Mouse (Mus musculus): ENCODE data around the gene Gadd45b.

The Gadd45b gene

DNA sequence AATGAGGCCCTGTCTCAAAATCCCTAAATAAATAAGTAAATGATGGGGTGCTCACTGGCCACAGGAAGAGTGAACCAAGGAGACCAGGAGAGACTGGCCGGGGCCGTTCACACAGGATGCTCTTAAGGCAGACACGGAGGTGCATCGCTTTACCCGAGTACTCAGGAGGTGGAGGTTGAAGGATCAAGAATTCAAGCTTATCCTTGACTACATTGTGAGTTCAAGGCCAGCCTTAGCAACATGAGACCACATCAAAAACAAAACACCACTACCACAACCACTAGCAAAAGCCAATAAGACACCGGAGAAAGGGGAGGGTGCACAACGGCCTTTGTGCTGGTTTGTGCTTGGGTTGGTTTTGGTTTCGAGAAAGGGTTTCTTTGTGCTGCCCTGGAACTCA is 26.5 kb downstream of the Gadd45b start:
- no peak for ATAC-seq (ENCODE audit: low TSS enrichment)

DNA sequence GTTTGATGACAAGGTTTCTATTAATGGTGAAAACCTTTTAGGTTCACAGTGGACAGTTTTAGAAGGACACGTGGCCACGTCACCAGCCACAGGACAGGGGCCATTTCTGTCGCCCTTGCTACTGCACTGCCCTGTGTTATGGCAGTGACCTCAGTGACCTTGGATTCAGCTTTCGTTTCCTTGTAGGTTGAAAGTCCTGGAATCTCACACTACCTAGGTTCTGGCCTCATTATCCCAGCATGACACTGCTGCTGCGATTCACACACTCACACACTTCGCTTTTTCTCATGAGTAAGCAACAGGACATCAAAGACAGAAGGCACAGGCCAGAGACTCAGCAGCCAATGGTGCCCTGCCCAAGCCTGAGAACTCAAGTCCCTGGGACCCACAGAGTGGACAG is 27.0 kb downstream of the Gadd45b start:
- no peak for ATAC-seq (ENCODE audit: low TSS enrichment)

DNA sequence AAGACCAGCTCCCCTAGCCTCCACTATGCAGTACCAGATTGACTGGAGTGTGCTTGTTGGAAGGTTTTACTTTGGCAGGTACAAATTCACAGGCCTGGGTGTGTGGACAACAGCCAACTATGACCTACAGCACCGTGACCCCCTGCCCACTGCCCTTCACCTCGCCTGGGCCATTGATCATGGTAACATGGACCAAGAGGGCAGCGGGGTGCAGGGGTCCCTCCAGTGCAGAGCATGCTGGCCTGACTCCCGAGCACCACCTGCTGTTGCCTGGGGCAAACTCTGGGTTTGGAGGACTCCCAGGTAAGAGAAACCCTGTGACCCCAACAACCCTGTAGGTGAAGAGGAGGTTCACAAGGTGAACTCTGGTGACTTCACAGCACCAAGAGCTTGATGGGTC is 27.9 kb downstream of the Gadd45b start:
- ATAC-seq (ENCODE audit: low TSS enrichment) = no peak

DNA sequence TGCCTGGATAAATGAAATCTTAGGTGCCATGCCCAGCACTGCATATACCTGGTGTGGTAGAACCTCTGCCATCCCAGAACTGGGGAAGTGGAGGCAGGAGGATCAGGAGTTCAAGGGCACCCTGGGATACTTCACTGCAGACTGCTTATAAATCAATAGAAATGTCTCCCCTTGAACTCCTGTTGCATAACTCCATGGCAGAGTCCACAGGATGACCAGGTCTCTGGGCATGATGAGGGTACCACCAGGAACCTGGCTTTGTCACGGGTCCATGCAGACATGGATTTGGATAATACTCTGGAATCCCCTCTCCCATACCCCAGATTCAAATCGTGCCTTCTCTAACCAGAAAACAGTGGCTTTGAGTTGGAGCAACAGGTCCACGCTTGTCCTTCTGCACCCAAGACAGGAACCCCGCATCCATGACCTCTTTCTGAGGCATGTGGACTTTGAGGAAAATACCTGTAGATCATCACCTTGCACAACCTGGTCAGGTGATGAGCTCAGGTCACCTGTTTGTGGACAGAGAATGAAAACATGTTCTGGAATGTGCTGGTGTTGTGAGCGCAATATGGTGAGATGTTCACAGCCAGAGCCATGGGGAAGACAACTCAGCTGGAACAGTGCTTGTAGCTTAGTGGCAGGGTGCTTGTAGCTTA is 29.2 kb downstream of the Gadd45b start:
- ATAC-seq (ENCODE audit: low TSS enrichment) = no peak

DNA sequence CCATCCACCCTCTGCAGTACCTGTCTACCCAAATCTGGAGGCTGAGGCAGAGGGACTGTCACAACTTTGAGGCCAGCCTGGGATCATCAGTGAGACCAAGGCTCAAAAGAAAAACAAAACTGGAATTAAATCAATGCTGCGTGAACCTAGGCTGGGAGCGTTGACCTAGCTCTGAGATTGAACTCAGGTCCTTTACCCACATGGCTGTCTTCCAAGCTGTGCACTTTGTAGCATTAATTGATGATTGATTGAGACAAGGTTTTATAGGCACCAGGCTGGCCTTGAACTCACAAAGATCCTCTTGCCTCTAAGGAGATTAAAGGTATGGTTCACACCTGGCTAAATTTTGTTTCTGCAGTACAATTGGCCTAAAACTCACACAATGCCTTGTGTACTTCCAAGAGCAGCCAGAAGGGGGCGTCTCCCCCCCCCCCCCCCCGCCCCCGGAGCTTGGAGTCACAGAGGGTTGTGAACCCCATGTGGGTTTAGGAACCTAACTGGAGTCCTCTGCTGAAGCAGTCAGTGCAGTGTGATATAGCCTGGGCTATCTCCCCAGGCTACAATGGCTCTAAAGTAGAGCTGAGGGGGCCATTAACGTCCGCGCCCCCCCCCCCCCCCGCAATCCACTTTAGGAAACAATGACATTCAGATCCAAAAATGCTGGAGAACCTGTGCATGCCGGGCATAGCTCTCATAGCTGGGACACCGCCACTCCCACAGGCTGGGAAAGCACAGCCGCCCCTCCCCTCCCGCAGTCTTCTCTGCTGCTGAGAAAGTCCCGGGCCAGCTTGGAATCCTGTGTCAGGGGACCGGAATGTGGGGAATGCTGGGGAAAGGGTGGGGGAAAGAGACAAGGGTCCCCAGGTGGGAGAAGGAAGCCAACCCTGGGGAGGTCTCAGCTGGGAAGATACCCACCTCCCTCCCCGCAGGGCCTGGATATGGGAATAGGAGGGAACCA is 31.0 kb downstream of the Gadd45b start:
- ATAC-seq (ENCODE audit: low TSS enrichment) = no peak

DNA sequence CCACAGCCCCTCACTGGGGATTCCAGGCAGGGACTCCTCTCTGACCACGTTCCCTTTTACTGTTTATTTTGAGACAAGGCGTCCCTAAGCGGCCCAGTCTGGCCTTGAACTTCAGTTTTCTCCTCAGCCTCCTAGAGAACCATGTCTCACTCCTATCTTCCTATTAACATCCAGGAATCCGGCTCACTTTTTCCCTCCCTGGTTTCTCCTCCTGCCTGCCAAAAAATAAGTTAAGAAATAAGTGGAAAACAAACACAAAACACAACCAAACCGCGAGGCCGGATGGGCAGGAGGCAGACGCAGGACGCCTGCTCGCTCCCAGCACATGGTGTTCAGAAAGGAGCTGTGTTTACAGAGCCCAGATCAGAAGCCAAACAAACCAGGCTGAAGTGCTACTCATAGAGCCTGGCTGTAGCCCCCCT is 32.2 kb downstream of the Gadd45b start:
- ATAC-seq (ENCODE audit: low TSS enrichment) = no peak

DNA sequence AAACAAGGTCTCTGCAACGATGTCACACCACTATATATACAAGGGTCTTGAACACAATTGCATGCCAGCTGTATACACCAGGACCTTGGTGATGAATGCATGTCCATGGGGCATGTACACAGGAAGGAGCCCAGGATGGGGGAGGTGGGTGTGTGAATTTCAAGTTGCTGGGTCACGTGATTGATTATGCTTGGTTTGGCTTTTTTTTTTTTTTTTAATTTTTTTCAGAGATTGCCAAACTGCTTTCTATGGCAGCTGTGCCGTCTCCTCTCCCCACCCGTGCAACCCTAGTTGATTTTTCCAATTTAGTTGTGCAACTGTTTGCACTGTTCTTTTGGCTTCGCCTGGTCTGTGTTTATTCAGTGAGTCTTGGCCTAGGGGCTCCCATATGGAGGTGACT is 32.7 kb downstream of the Gadd45b start:
- no peak for ATAC-seq (ENCODE audit: low TSS enrichment)

DNA sequence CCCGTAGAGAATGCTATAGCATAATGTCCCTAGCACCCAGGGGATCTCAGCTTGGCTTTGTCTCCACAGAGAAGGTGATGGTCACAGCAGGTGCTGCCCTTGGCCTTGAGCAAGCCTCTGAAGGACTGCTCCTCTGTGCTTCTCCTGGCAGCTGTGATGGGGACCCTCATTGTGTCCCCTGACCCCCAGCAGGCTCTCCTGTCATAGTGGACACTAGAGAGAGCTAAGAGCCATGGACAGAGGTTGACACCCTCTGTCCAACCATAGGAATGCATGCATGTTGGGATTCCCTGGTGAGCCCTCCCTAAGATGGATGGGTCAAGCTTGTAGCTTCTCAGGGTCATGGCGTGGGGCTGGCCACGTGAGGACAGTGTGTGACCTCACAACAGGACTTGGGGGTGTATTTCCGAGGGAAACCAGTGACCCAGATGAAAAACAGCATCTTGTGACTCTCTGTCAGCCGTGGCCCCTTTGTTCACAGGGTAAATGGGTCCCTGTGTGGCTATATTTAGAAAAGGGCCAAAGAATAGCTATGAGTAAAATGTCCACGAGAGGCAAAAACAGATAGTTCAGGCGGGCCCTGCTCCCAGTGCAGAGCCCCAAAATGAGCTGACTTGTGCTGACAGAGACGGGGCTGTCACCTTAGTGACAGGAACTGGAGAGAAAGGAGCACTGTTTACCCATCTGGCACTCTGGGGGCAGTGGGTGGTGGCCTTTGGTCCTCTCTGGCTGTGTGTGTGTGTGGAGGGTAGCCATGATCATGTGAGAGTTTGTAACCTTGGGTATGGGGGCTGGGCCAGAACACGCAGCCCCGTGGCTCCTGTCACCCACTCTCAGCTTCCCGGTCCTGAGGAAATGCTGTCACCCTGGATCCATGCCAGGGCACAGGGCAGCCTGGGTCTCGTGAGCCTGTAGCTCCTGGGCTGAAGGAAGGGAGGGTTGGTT is 33.4 kb downstream of the Gadd45b start:
- 0 out of 2 replicates have a peak, but pooled peaks have one; percentile 26 for ATAC-seq (ENCODE audit: low TSS enrichment)

DNA sequence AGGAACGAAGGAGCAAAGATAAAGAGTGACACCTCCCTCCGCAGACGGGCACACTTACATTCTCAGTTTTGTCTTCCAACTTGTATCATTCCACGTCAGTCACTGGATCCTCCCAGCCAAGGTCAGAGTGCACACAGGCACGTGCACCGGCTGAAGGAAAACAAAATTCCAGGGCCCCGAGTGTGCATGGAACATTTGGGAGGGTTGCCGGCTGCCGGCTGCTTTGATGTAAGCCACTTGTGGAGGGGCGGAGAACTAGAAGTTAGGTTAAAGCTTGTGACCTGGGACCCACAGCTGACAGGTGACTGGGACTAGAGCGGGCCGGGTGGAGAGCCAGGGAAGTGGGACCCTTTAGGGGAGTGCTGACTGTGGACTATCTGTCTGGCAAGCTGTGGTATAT is 36.4 kb downstream of the Gadd45b start:
- ATAC-seq (ENCODE audit: low TSS enrichment) = no peak

DNA sequence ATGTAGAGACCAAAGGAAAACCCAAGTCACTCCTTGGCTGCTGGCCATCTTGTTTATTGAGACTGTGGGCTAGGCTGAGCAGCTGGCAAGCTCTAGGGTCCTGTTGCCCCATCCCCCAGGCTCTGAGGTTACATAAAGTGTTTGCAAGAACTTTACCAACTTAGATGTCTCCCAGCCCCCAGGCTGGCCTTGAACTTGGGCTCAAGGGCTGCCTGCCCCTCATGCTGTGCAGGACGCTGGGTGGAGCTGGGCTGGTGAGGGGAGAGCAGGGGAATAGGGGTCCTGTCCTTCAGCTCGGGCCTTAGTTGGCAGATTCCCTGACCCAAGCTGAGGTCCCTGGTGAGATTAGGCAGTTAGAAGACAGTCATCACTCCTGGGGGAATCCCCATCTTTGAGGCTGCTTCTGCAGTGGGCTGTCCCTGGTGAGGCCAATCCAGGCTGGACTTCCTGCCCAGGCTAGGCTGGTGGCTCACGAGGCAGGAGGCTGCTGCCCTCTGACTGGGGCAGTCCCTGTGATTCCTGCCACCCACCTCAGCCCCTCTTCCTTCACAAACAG is 37.3 kb downstream of the Gadd45b start:
- ATAC-seq (ENCODE audit: low TSS enrichment) = no peak

DNA sequence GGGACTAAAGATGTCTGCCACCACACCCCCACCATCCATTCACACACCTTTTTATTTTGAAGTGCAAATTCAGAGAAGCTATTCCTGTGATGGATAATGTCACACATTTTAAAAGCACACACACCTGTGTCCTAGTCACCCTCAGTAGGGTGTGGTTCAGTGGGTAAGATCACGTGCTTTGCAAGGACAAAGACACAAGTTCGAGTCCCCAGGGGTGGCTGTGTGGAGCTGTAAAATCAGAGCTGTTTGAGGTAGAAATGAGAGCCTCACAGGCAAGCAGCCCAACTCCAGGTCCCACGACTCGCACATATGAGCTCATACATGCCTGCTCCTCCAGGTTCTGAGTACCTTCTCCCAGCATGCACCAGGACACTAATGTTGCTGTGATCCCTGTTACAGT is 38.2 kb downstream of the Gadd45b start:
- no peak for ATAC-seq (ENCODE audit: low TSS enrichment)

DNA sequence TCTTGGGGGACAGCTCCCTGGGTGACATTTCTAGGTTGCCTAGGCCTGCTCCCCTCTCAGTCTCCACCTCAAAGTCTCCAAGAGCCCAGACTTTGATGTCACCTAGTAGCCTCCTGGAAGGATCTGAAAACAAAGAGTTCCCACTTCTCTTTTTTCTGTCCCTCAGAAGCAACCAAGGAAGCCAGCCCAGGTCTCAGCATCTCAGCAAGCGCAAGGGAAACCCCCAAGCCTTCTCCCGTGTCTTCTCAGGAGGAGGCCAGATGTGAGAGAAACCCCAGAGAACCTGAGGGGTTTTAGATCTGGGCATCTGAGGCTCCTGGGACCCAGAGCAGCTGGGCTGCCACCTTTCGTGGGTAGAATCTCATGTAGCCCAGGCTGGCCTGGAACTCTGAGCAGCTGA is 39.4 kb downstream of the Gadd45b start:
- no peak for ATAC-seq (ENCODE audit: low TSS enrichment)

DNA sequence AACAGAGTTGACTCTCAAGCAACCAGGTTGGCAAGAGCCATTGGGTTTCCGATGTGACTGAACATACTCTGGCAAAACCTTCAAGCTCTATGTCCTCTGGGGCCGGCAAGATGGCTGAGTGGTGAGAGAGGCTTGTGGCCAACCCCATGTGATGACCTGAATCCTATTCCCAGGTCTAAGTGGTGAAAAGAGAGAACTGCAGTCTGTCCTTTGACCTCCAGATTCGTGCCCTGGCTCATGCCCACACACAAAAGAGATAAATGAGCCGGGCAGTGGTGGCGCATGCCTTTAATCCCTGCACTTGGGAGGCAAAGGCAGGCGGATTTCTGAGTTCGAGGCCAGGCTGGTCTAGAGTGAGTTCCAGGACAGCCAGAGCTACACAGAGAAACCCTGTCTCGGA is 40.3 kb downstream of the Gadd45b start:
- ATAC-seq (ENCODE audit: low TSS enrichment) = no peak

DNA sequence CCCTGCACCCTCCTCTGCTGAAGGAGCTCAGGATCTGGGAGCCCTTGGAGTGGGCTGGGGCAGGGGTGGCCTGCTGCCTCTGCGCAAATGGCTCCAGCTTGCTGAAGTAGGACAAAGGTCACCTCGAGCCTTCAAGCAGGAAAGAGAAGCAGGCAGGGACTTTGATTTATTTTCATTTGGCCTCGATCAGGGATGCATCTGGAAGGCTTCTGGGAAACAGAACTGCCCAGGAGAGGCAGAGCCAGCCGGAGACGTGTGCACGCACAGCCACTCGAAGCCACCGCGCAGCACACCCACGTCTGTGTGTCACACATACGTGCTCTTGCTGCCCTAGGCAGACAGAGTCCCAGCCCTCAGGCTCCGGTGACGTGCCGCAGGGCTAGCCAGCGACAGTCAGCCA is 41.7 kb downstream of the Gadd45b start:
- ATAC-seq (ENCODE audit: low TSS enrichment) = no peak

DNA sequence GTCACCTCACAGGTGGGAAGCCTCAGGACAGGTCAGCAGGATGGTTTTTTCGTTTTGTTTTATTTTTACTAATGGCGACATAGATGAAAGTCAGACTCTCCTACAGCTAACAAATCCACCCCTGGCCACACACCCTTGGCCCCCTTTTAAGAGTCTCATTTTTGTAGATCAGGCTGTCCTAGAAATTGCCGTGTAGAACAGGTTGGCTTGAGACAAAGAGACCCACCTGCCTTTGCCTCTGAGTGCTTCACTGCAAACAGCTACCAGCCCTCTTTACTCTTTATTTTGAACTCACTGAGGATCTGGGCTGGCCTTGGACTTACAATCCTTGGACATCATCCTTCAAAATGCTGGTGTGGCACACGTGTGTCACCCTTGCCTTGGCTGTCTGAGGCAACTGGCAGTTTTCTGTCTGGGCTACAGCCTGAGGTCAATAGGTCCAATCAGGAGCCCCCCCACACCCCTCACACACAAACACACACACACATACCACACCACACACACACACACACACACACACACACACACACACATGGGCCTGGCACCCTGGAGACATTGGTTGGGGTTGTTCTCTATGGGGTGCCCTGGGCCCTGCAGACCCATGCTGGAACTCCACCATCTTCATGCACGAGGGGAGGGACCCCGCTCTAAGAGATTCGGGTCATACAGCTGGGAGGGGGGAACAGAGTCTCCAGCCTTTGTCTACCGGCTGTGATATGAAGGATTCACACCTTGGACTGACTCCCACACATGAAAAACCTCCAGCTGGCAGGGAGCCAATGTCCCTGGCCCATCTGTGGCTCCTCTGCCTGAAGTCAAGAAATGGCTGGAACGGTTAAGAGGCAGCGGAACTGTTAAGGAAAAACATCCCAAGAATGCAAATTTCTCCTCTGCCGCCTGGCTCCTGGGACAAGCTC is 42.5 kb downstream of the Gadd45b start:
- ATAC-seq (ENCODE audit: low TSS enrichment) = no peak

DNA sequence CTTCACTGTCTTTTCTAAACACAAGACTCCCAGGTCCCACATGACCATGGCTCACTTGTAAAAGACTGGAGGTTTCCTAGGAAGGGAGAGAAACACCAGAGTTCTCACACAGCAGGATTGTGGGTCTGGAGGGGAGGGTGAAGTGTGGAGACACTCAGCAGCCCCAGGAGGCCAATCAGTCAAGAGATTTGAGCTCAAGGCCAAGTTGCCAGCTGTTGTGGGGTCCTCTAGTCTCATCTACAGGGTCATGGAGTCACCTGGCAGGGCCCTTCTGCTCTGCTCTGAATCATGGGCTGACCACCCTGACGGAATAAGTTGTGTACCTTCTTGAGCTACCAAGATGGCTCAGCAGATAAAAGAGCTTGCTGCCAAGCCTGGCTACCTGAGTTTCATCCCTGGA is 43.8 kb downstream of the Gadd45b start:
- ATAC-seq (ENCODE audit: low TSS enrichment) = no peak

DNA sequence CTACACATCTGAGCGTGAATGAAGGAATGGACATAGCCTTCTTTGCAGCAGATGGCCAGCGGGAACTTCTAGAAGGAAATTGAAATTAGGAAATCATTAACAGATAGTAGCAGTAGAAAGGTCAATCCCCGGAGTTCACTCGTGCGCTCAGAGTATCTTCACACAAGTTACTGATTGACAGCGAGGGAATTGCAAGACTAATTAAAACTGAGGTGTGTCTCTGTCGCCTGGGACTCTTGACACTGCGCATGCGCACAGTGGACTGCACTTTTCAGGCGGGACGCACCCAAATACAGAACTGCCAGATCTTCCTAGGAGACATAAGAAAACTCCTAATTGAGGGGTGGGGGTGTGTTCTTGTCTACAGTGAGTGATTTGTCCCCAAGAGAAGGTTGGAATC is 45.6 kb downstream of the Gadd45b start:
- ATAC-seq (ENCODE audit: low TSS enrichment) = no peak

DNA sequence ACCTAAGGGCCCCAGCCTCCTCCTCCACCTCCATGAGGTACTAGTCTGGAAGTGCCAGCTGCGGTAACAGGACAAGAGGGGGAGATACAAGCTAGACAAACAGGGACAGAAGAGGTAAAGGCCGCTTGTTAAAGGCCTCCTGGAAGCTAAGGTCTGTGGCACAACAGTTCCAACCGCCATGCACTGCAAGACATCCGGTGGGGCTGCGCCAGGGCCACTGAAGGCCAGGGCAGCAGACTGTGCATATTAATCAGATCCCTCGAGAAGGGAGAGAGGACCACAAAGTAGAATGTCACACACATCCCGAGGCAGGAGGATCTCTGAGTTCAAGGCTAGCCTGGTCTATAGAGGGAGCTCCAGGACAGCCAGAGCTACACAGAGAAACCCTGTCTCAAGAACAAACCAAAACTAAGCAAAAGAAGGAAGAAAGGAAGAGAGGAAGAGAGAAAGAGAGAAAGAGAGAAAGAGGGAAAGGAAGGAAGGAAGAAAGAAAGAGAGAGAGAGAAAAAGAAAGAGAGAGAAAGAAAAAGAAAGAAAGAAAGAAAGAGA is 51.8 kb downstream of the Gadd45b start:
- ATAC-seq (ENCODE audit: low TSS enrichment) = no peak
